Mouse (Mus musculus) embryonic facial prominence, embryonic 14.5 days (tissue): ENCODE data around the gene Chac1. TPM values are rescaled to one million over a fixed set of nuclear protein-coding genes. Genes with fewer than 3 reads are reported as not detected.

ENCODE experiments used
- ATAC-seq: fragments of 200-750 bp; cut with Nextera tagmentation; 2 replicates; pipeline ENCODE4 v1.8.0; 2017; ENCODE audit warnings: low read depth, moderate number of reproducible peaks, moderate TSS enrichment
- DNase-seq: peaks from one replicate; pipeline ENCODE4 v3.0.0-alpha.2; 2015; ENCODE audit warnings: low spot score
- H3K27ac ChIP-seq: fragments of 300-500 bp; sonication (generic); replicated peaks from 2 replicates; pipeline ENCODE4 v1.5.1; 2014; ENCODE audit warnings: low read depth, mild to moderate bottlenecking, low read length, moderate library complexity
- H3K27me3 ChIP-seq: fragments of 300-500 bp; sonication (generic); replicated peaks from 2 replicates; pipeline ENCODE4 v1.6.1; 2014; ENCODE audit warnings: low read length; ENCODE audit not compliant: control insufficient read depth, insufficient read depth
- H3K36me3 ChIP-seq: fragments of 300-500 bp; sonication (generic); 2 replicates; pipeline ENCODE4 v1.6.1; 2014; ENCODE audit warnings: low read length, mixed read lengths; ENCODE audit not compliant: control insufficient read depth, insufficient read depth
- H3K4me1 ChIP-seq: fragments of 300-500 bp; sonication (generic); 2 replicates; pipeline ENCODE4 v1.6.1; 2014; ENCODE audit warnings: antibody characterized with exemption, low read length; ENCODE audit not compliant: control insufficient read depth, insufficient read depth
- H3K4me2 ChIP-seq: fragments of 300-500 bp; sonication (generic); 2 replicates; pipeline ENCODE4 v1.6.1; 2014; ENCODE audit warnings: low read depth, mild to moderate bottlenecking, low read length, moderate library complexity, mixed read lengths
- H3K4me3 ChIP-seq: fragments of 300-500 bp; sonication (generic); 2 replicates; pipeline ENCODE4 v1.5.1; 2014; ENCODE audit warnings: low read depth, mild to moderate bottlenecking, low read length
- H3K9ac ChIP-seq: fragments of 300-500 bp; sonication (generic); 2 replicates; pipeline ENCODE4 v1.6.1; 2014; ENCODE audit warnings: low read depth, mild to moderate bottlenecking, low read length, moderate library complexity, mixed read lengths
- H3K9me3 ChIP-seq: fragments of 300-500 bp; sonication (generic); 2 replicates; pipeline ENCODE4 v1.6.1; 2016; ENCODE audit warnings: low read length; ENCODE audit not compliant: control insufficient read depth
- WGBS: fragments of 180-500 bp; shearing (Covaris S2); extraction: QIAGEN DNeasy Blood & Tissue Kit; methylation state at CpG from one replicate; pipeline ENCODE4 v1.1.7; 2014; 5-methylcytosine and 5-hydroxymethylcytosine counted together
- polyA plus RNA-seq: library from polyadenylated mRNA; unstranded; fragments of >200 nt; fragmentation: Nextera tagmentation; extraction: Ambion mirVana; gene quantifications from 2 replicates; pipeline ENCODE4 v1.2.1, GENCODE M21; 2014

The Chac1 gene
- polyA plus RNA-seq, 1 experiment from 2014 or later: 1.4 TPM

DNA sequence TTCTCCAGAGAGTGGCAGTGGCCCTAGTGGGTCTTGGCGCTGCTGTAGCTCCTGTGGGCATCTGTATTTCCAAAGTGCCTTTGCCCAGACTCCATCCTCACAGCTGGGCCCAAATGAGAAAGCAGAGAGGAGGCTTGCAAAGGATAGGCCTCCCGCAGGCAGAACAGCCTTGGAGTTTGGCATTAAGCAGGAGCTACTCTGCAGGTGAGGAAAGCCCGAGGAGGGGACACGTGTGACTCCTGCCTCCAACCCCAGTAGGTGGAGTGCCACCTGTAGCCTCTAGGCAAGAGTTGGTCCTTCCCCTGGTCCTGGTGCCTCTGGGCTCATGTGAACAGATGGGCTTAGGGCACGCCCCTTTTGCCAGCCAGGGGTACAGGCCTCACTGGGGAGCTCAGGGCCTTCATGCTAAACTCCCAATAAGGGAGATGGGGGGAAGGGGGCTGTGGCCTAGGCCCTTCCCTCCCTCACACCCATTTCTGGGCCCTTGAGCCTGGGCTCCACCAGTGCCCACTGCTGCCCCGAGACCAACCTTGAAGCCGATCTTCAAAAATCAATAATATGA is 16.0 kb upstream of the Chac1 start:
- H3K9ac ChIP-seq: no peak overlapping the region
- ATAC-seq: no peak
- no peak overlapping the region for H3K27ac ChIP-seq
- no peaks in the 10 kb centered on the region for H3K9me3 ChIP-seq
- H3K27me3 ChIP-seq: peaks cover 21% of the 10 kb centered on the region
- no peak for DNase-seq
- H3K36me3 ChIP-seq: no peaks in the 10 kb centered on the region
- peaks cover 3% of the 10 kb centered on the region; the same call in 1 of the 2 replicates for H3K4me1 ChIP-seq
- no peak overlapping the region for H3K4me3 ChIP-seq
- WGBS: 60% methylated on average over 7 of the region's 7 CpGs
- H3K4me2 ChIP-seq: no peak overlapping the region

GRCm38 (mm10) chr2:119335535-119335934 is 15.5 kb upstream of the Chac1 start:
- no peak for ATAC-seq
- Histone ChIP-seq H3K4me3 (no peak overlapping the region), H3K27ac (no peak overlapping the region), H3K4me2 (peak overlapping the region; percentile 10; the same call in 1 of the 2 replicates), H3K27me3 (peaks cover 16% of the 10 kb centered on the region), H3K9me3 (no peaks in the 10 kb centered on the region), H3K9ac (no peak overlapping the region), H3K36me3 (no peaks in the 10 kb centered on the region), H3K4me1 (peaks cover 3% of the 10 kb centered on the region; the same call in 1 of the 2 replicates)
- no peak for DNase-seq
- 78% methylated on average over 1 of the region's 1 CpGs for WGBS

- WGBS: 69% methylated on average over 2 of the region's 2 CpGs
- no peak for ATAC-seq
- no peak for DNase-seq
- peak overlapping the region; percentile 10; the same call in 1 of the 2 replicates for H3K4me2 ChIP-seq
- no peak overlapping the region for H3K9ac ChIP-seq
- no peak overlapping the region for H3K27ac ChIP-seq
- H3K27me3 ChIP-seq: peaks cover 12% of the 10 kb centered on the region
- no peaks in the 10 kb centered on the region for H3K36me3 ChIP-seq
- H3K4me1 ChIP-seq: peaks cover 3% of the 10 kb centered on the region; the same call in 1 of the 2 replicates
- H3K4me3 ChIP-seq: no peak overlapping the region
- H3K9me3 ChIP-seq: no peaks in the 10 kb centered on the region
Observed at GRCm38 (mm10) chr2:119336002-119336401, 15.0 kb upstream of the Chac1 start.

GRCm38 (mm10) chr2:119336470-119336869 is 14.6 kb upstream of the Chac1 start:
- WGBS: 62% methylated on average over 10 of the region's 10 CpGs

DNA sequence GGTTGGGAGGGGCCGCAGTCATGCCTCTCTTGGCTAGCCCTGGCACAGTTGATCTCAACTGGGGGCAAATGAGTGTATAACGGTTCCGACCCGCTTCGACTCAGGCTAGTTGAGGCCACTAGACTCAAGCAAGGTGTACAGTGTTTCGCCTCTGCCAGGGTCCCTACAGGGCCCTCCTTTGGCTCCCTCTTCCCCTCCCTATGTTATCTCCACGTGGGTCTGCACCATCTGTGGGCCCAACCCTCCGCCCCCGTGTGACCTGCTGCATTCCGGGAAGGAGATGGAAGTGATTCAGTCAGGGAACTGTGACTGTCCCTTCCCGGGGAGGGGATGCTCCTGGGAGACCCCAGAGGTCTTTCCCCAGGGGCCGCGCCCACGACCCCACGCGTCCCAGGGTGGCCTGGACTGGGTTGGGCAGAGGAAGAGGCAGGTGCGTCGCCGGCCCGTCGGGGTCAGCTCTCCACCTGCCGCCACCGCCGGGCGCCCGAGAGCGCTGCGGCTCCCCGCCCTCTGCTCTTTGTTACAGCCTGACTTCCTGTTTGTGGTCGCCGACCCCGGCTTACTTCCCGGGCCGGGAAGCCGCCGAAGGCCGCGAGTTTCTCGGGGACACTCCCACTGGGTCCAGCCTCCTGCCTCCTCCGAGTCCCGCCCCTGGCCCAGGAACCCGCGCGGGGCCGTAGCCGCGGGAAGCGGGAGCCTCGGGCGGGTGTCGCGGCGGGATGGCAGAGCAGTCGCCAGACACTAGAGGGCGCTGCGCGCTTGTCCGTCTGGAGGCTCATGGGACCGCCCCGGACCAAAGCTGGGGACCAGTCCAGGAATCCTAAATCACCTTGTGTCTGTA is 13.4 kb upstream of the Chac1 start:
- 8% methylated on average over 57 of the region's 60 CpGs for WGBS
- H3K4me1 ChIP-seq: peaks cover 3% of the 10 kb centered on the region; the same call in 1 of the 2 replicates
- no peaks in the 10 kb centered on the region for H3K36me3 ChIP-seq
- ATAC-seq (peak; percentile 93), DNase-seq (peak; percentile 85)
- peak overlapping the region; percentile 84 for H3K4me2 ChIP-seq
- H3K9ac ChIP-seq: peak overlapping the region; percentile 71
- H3K4me3 ChIP-seq: peak overlapping the region; percentile 56
- peak overlapping the region; percentile 52; the same call in 1 of the 2 replicates for H3K27ac ChIP-seq
- H3K9me3 ChIP-seq: no peaks in the 10 kb centered on the region
- H3K27me3 ChIP-seq: 0 out of 2 replicates have a peak, but pooled peaks cover under 1% of the 10 kb centered on the region

More at GRCm38 (mm10) chr2:119336470-119336869, 14.6 kb upstream of the Chac1 start:
- Histone ChIP-seq H3K4me1 (peaks cover 3% of the 10 kb centered on the region; the same call in 1 of the 2 replicates), H3K9me3 (no peaks in the 10 kb centered on the region), H3K4me3 (no peak overlapping the region), H3K27ac (no peak overlapping the region), H3K27me3 (peaks cover 10% of the 10 kb centered on the region), H3K4me2 (no peak overlapping the region), H3K9ac (no peak overlapping the region), H3K36me3 (no peaks in the 10 kb centered on the region)
- no peak for DNase-seq
- no peak for ATAC-seq

DNA sequence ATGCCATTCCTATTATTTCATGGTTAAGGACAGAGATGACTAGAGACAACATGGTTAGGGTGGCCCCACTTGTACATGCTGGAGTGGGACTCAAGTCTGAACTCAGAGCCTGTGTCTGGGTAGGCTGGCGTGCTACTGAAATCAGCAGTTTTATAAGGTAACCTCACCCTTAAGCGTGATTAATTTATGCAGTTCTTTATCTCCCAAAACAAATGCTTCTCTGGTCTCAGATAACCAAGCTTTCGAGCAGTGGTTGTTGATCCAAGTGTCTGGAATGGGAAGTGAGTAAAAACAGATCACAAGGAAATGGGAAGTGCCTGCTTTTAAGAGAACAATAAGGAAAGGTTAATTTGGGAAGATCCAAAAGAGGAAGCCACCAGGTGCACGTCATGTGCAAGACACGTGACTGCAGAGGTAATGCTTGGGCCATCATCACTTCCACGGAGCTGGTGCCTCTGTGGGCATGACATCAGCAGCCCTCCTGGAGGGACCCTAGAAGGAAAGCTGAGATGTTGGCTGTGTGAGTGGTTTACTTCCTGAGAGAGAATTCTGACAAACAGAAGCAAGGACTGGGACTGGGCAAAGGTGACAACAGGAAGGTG is 6.4 kb upstream of the Chac1 start:
- no peak overlapping the region for H3K4me3 ChIP-seq
- no peak overlapping the region for H3K4me2 ChIP-seq
- no peaks in the 10 kb centered on the region for H3K4me1 ChIP-seq
- no peaks in the 10 kb centered on the region for H3K9me3 ChIP-seq
- DNase-seq (no peak), ATAC-seq (no peak)
- WGBS: 44% methylated on average over 6 of the region's 6 CpGs
- H3K27me3 ChIP-seq: no peaks in the 10 kb centered on the region
- no peaks in the 10 kb centered on the region for H3K36me3 ChIP-seq
- H3K9ac ChIP-seq: no peak overlapping the region
- H3K27ac ChIP-seq: no peak overlapping the region

DNA sequence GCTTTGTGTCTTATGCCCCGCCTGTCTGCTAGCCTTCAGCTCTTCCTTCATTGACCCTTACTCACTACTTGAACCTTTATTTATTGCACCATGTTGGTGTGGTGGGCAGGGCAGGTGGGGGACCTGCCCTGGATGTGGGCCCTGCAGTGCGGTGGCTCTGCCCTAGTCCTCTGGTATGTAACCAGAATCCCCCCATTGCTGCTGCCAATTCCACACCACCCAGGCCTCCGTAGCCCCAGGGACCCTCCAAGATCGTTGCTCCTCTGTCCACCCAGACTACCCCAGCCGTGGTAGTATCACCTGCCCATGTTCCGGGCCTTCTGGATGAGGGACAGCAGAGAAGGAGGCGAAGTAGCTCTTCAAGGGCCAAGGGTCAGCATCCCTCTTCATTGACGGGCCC is 2.7 kb downstream of the Chac1 start:
- 79% methylated on average over 8 of the region's 8 CpGs for WGBS
- H3K27me3 ChIP-seq: peaks cover 13% of the 10 kb centered on the region

GRCm38 (mm10) chr2:119355089-119355488 is 4.1 kb downstream of the Chac1 start:
- H3K4me1 ChIP-seq: peaks cover 5% of the 10 kb centered on the region
- 88% methylated on average over 3 of the region's 3 CpGs for WGBS
- no peak overlapping the region for H3K4me2 ChIP-seq
- H3K27ac ChIP-seq: no peak overlapping the region
- no peaks in the 10 kb centered on the region for H3K36me3 ChIP-seq
- ATAC-seq (no peak), DNase-seq (no peak)
- no peak overlapping the region for H3K4me3 ChIP-seq
- H3K9me3 ChIP-seq: peaks cover 4% of the 10 kb centered on the region; the same call in 1 of the 2 replicates
- no peak overlapping the region for H3K9ac ChIP-seq
- H3K27me3 ChIP-seq: peaks cover 12% of the 10 kb centered on the region

More for the DNA sequence above, 2.7 kb downstream of the Chac1 start:
- Histone ChIP-seq H3K27ac (no peak overlapping the region), H3K9ac (no peak overlapping the region), H3K36me3 (no peaks in the 10 kb centered on the region), H3K4me2 (no peak overlapping the region), H3K4me3 (no peak overlapping the region), H3K9me3 (peaks cover 4% of the 10 kb centered on the region; the same call in 1 of the 2 replicates), H3K4me1 (peaks cover 5% of the 10 kb centered on the region)
- DNase-seq (no peak), ATAC-seq (no peak)
